Mouse (Mus musculus): ENCODE measurements around the gene Xylt2.
"Not testable (repeated sequence)": the region's sequence is repeated elsewhere in the genome, so short reads cannot be mapped to it uniquely, and the experiment has no call there.

Gene Xylt2

DNA sequence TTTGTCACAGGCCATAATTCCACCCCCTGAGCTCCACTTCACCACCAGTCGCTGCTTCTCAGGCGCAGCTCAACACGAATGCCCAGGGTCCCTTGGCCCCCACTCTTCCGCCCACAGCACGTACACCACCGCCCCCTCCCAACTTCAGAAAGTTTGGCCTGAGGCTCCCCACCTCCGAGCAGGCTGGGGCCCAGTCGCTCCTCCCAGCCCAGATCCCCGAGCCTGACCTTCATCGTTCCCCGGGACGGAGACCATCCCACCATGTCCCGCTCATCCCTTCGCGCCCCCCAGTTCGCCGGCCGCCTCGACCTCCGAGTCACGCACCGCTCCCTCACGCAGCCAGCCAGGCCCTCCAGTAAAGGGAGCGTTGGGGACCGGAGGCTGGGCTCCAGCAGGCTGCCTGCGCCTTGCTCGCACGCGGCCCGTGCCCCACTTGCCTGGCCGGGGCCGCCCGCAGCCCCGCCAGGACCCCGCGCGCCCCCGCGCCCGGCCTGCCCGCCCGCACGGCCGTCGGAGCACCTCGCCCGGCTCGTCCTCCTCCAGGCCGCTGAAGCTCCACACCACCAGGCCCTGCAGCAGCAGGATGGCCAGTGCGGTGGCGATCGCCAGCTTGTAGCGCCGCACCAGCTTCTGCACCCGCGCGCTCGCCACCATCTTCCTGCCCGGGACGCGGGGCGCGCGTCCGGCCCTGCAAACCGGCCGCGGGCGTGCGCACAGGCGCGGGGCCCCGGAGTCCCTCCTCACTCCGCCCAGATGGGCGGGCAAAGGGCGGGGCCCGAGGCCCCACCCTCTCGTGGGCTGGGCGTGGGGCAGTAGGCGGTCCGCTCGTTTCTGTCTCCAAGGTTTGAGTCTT is at the start of gene Xylt2:
Gene Xylt2, minus strand, starts transcription at position 762 of the 853 bp plus-strand sequence.
- DNase-seq = peak; percentile 90 to 93

- DNase-seq = no peak
Observed at GRCm38 (mm10) chr11:94719216-94719615, 41.9 kb upstream of the Xylt2 start.

DNA sequence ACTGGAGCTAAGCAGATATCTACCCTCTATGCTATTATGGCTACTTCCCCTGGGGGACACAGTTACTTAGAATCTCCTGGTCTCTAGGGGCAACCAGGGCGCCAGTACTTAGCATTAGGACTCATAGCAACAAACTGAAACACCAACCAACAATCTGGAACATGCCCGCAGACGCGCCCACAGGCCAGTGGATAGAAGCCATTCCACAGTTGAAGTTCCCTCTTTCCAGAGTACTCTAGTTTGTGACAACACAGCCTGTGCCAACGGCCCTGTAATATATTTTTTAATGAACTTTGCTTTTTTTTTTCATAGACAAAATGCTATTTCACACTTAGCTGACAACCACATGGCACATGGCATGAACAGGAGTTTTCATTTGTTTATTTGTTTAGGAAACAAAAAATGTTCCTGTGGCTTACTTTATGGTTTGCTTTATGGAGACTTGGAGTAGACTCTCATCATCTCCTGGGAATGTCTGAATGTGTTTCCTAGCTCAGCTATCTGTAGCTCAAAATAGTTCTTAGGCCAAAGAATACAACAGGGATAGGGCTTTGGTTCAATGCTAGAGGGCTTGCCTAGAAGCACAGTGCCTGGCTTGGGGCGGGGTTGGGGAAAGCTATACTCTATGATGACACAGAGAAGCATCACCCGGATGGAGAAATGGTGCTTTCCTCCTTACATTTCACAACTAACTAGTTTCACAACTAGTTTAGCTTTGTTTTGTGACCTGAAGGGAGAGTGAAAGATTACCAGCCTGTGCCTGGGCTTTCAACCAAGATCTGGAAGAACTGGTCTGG is 41.0 kb upstream of the Xylt2 start:
- DNase-seq = no peak

GRCm38 (mm10) chr11:94717239-94717638 is 39.9 kb upstream of the Xylt2 start:
- no peak for DNase-seq

DNA sequence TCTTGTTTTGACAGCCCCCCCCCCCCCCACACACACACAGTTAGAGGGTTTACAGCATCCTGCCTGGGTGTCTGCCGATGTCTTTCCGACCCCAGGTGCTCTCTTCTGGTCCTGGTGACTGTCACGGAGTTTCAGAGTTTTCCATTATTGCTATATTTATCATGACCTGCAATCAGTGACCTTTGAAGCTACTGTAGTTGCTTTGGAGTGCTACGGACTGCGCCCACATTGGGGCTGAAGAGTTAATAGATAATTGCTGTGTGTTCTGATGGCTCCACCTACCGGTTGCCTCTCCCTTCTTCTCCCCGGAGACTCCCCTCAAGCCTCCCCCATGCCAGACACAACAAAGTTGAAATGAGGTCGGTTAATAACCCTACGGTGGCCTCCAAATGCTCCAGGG is 39.4 kb upstream of the Xylt2 start:
- DNase-seq = peak; percentile 17 to 43

DNA sequence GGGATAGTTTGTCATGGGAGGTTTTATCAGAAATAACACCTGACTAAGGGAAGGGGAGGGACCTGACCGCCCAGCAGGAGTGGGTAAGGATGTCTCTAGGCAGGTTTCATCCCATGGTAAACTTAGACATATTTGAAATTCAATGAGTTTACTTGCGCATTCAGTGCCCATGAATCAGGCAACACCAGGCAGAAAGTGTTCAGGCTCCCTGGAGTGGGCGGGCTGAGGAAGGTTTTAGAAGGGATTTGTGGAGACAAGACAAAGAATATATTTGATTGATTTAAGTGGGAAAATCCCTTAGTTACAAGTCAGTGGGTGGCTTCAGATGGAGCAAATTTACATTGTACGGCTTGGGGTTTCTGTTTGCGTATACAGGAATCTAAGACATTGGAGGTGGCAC is 38.3 kb upstream of the Xylt2 start:
- no peak for DNase-seq

- no peak for DNase-seq
Observed at GRCm38 (mm10) chr11:94713246-94713860, 36.0 kb upstream of the Xylt2 start.

DNA sequence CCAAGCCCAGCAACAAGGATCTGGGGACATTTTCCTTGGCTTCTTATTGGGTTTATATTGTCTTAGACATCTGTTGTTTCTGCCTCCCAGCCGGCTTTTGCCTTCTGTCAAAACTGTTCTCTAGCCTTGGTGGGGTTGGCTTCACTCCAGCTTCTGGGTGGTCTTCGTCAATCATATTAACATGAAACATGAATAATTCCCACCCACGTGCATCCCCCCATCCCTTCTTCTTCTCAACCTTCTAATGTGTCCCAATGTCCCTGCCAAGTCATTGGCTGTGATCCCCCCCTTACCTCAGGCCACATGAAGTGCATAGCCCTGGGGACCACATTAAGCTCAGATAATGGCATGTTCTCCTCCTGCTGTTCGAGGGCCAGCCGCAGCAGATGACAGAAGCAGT is 27.2 kb upstream of the Xylt2 start, which contains the start of gene Gm11541:
Gene Gm11541, minus strand, starts transcription at position 28 of the 400 bp plus-strand sequence.
- DNase-seq = no peak

- DNase-seq = no peak
Observed at GRCm38 (mm10) chr11:94704020-94704419, 26.7 kb upstream of the Xylt2 start.

- DNase-seq = no peak
Observed at GRCm38 (mm10) chr11:94702216-94702610, 24.9 kb upstream of the Xylt2 start.

DNA sequence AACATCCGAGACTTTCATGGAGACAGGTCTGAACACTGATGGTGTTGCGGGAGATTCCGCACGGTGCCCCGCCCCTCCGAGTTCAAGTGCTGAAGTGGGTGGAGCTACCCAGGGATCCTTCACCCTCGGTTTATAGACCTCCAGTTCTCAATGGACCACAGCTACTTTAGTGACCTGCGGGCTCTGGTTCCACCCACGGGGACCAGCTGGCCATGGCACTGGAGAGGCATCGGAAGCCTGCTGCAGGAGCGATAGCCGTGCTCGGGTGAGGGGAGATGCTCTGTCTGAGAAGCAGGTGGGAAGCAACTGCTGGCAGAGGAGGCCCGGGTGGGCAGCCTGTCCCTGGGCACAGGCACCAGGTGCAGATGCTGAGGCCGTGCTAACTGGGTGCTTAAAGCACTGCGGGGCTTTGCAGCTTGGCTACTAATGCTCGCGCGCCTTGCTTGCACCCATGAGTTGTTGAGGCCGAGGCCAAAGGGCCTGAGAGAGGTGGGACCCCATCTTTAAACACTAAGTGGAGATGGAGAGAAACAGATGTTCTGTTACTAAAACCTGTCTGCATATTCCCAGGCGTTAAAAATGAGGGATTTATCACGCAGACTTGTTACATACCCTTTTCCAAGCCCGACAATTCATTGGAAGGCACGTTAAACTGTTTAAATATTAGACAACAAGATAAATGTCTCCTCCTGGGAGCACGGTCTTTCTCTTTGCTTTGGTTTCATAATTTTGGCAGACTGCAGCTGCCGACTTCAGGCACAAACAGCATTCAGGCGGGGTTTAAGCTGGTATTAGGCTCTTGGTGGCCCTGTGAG is 24.3 kb upstream of the Xylt2 start:
- no peak for DNase-seq

GRCm38 (mm10) chr11:94699399-94699798 is 22.1 kb upstream of the Xylt2 start:
- DNase-seq = no peak

- DNase-seq = no peak
Observed at GRCm38 (mm10) chr11:94697703-94698464, 20.6 kb upstream of the Xylt2 start.

DNA sequence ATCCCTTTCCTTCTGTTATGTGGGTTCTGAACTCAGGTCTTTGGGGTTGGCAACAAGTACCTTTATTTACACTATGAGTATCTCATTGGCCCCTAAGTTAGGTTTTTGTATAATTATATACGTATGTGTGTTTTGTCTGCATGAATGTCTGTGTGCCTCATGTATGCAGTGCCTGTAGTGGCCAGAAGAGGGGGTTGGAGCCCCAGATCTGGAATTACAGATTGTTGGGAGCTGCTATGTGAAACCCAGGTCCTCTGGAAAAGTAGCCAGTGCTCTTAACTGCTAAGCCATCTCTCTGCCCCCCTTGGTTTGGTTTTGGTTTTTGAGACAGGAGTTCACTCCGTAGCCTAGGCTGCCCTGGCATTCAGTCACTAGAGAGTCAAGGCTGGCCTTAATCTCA is 19.8 kb upstream of the Xylt2 start:
- no peak for DNase-seq

DNA sequence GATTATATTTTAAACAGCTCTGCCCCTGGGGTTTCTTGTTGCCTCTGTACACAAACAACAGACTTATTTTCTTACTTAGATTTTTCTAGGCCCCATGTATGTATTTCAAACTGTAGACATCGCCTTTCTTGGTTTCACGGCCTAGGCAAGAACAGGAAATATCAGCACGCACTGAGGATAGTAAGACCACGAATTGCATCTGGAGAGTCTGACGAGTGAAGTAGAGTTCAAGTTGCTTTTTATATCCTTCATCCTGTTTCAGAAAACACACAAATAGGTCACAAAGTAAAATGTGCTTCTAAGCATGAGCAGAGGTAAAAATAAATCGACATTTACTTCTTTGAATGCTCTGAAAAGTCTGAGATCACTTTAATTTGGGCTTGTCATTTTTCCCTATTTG is 18.2 kb upstream of the Xylt2 start:
- no peak for DNase-seq

GRCm38 (mm10) chr11:94692502-94692901 is 15.2 kb upstream of the Xylt2 start:
- DNase-seq = not testable (repeated sequence)

DNA sequence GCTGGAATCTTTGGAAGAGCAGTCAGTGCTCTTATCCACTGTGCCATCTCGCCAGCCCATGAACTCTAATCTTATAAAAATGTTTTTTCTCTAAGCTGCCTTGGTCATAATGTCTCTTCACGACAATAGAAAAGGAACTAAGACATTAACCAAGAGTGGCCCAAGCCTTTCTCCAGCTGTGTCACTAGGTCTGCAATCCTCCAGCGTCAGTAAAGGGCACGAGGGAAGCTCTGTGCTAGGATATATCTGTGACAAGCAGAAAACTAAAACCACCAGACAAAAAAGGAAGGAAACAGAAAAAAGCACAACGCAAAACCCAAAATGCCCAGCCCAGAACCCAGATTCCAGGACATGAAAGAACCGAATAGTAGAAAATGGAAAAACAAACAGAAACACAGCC is 9.9 kb upstream of the Xylt2 start:
- DNase-seq = no peak

DNA sequence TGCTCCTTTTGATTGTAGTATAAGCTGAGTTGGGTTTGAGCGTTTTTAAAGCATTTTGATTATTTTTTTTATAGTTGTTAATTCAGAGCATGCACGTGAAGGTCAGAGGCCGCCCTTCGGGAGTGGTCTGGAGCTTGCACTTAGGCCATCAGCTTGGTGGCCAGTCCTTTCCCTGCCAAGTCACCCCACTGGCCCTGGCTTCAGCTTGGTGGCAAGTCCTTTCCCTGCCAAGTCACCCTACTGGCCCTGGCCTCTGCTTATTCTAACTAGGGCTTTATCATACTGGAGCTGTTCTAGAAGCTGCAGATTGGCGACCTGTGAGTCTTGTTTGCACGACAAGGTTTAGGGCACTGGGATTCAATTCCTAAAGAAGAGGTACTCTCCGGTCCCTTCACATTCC is 5.1 kb upstream of the Xylt2 start:
- no peak for DNase-seq

DNA sequence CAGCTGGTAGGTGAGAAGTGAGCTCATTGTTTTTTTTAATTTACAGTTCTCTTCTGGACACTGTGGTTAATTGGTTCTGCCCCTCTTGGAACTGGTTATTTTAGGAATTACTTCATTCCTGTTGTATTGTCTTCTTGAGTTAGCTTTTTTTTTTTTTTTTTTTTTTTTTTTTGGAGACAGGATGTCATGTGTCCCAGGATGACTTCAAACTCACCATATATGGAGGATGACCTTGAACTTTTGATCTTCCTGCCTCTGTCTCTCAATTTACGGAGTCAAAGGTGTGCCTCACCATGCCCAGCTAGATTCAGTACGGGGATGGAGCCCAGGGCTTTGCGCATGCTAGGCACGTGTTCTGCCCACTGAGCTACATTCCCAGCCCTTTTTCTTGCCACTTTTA is 4.3 kb upstream of the Xylt2 start:
- no peak for DNase-seq

DNA sequence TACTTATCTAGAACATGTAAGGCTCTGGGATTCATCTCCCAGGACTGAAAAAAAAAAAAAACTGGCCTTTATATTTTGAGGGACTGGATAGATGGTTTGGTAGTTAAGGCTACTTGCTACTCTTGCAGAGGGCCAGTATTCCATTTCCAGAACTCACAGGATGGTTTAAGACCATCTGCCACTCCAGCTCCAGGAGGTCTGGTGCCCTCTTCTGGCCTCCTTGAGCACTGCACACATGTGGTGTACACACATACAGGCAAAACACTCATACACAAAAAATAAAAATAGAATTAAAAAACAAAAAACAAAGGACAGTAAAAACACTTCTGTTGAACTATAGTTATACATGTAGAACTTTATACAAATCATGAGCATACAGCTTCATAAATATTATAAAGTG is 3.3 kb upstream of the Xylt2 start:
- DNase-seq = no peak

GRCm38 (mm10) chr11:94677607-94678145 is 361 bp upstream of the Xylt2 start:
- no peak for DNase-seq

GRCm38 (mm10) chr11:94676308-94676707 is 1.0 kb downstream of the Xylt2 start:
- DNase-seq = no peak

Data from kidney, adult 8-10 months (tissue).